8 mouse cellular contexts compared by ENCODE assay signal in genomic region chr11:78164924-78165760, GRCm38 (mm10). TPM values are rescaled to one million over a fixed set of nuclear protein-coding genes. Genes with fewer than 3 reads are reported as not detected.
DNase-seq lines count a peak whose midpoint lies in the region; ATAC-seq and TF ChIP-seq lines count a peak whose summit lies in the region.

TSS of gene Traf4 (minus strand) at chr11:78165589.

- H3K9ac ChIP-seq in ES-Bruce4 (ENCODE audit: low read depth, poor library complexity, severe bottlenecking), result peak within 1 kb of the TSS; percentile 96
- peak within 1 kb of the TSS; percentile 95 for H3K9ac ChIP-seq in heart, embryonic 16.5 days (ENCODE audit: low read length)
- peak within 1 kb of the TSS; percentile 98 for H3K9ac ChIP-seq in lung, embryonic 15.5 days

- peaks cover 11% of the 10 kb centered on the region for H3K4me1 ChIP-seq in ES-Bruce4 (ENCODE audit: control insufficient read depth, insufficient read depth, low read length)
- H3K4me1 ChIP-seq in heart, embryonic 16.5 days (ENCODE audit: control insufficient read depth, insufficient read depth, low read length), result peaks cover 32% of the 10 kb centered on the region
- peaks cover 47% of the 10 kb centered on the region for H3K4me1 ChIP-seq in lung, embryonic 15.5 days
- peaks cover 33% of the 10 kb centered on the region for H3K4me1 ChIP-seq in olfactory bulb, adult 2 months (ENCODE audit: control insufficient read depth, insufficient read depth, low read length)

- TF ChIP-seq CTCF in ES-Bruce4 (IDR thresholded peaks at IDR 0.05; ENCODE audit: low read depth, low read length), result no peak
- no peak for TF ChIP-seq CTCF in brain, embryonic 14.5 days (IDR thresholded peaks at IDR 0.05; ENCODE audit: borderline replicate concordance, extremely low read depth, insufficient read depth, insufficient read length)
- TF ChIP-seq CTCF in olfactory bulb, adult 2 months (IDR thresholded peaks at IDR 0.05; ENCODE audit: insufficient read depth, low read depth, low read length), result no peak

- ATAC-seq in erythroid progenitor cell, adult 5-6 weeks (replicated peaks; ENCODE audit: low FRiP score, poor library complexity, severe bottlenecking), result peak; percentile 68
- peak; percentile 86 for ATAC-seq in heart, embryonic 16.5 days (replicated peaks; ENCODE audit: extremely low read depth, insufficient read depth, low FRiP score)
- peak; percentile 82 for ATAC-seq in lung, embryonic 15.5 days (ENCODE audit: borderline replicate concordance, extremely low read depth, low FRiP score, low TSS enrichment)

- H3K27me3 ChIP-seq in ES-Bruce4 (ENCODE audit: control insufficient read depth, insufficient read depth, low read length, poor library complexity, severe bottlenecking), result no peaks in the 10 kb centered on the region
- no peaks in the 10 kb centered on the region for H3K27me3 ChIP-seq in heart, embryonic 16.5 days (ENCODE audit: control insufficient read depth, insufficient read depth, low read length)
- H3K27me3 ChIP-seq in lung, embryonic 15.5 days, result no peaks in the 10 kb centered on the region

- peaks cover 21% of the 10 kb centered on the region for H3K36me3 ChIP-seq in ES-Bruce4 (ENCODE audit: control insufficient read depth, insufficient read depth, low read length, poor library complexity, severe bottlenecking)
- peaks cover 9% of the 10 kb centered on the region for H3K36me3 ChIP-seq in heart, embryonic 16.5 days (ENCODE audit: control insufficient read depth, insufficient read depth)
- peaks cover 18% of the 10 kb centered on the region for H3K36me3 ChIP-seq in lung, embryonic 15.5 days

- peak within 1 kb of the TSS; percentile 81 for H3K4me3 ChIP-seq in ES-Bruce4 (ENCODE audit: low read depth, low read length)
- peak within 1 kb of the TSS; percentile 87 for H3K4me3 ChIP-seq in heart, embryonic 16.5 days (ENCODE audit: low read length)
- peak within 1 kb of the TSS; percentile 81 for H3K4me3 ChIP-seq in lung, embryonic 15.5 days
- peak within 1 kb of the TSS; percentile 78 for H3K4me3 ChIP-seq in olfactory bulb, adult 2 months (ENCODE audit: insufficient read depth, low read depth, low read length)

- H3K27ac ChIP-seq in ES-Bruce4 (ENCODE audit: insufficient read depth, low read length), result peak within 1 kb of the TSS; percentile 96
- H3K27ac ChIP-seq in heart, embryonic 16.5 days (ENCODE audit: low read length), result peak within 1 kb of the TSS; percentile 93
- H3K27ac ChIP-seq in lung, embryonic 15.5 days, result peak within 1 kb of the TSS; percentile 98
- peak within 1 kb of the TSS; percentile 65 for H3K27ac ChIP-seq in olfactory bulb, adult 2 months (ENCODE audit: insufficient read depth, low read depth, low read length)

- under 1% methylated on average over 76 of the region's 78 CpGs for WGBS in heart, embryonic 16.5 days
- under 1% methylated on average over 78 of the region's 78 CpGs for WGBS in lung, embryonic 15.5 days
- WGBS in olfactory bulb, adult 2 months, result under 1% methylated on average over 78 of the region's 78 CpGs

- TF ChIP-seq EP300 in ES-Bruce4 (IDR thresholded peaks at IDR 0.05; ENCODE audit: insufficient read depth, low read depth, low read length), result peak; percentile 10; the same call in 1 of the 2 replicates

- no peaks in the 10 kb centered on the region for H3K9me3 ChIP-seq in ES-Bruce4 (replicated peaks; ENCODE audit: control insufficient read depth, insufficient read depth, low read length, poor library complexity, severe bottlenecking)
- no peaks in the 10 kb centered on the region for H3K9me3 ChIP-seq in heart, embryonic 16.5 days (replicated peaks; ENCODE audit: control insufficient read depth, low read length)
- no peaks in the 10 kb centered on the region for H3K9me3 ChIP-seq in lung, embryonic 15.5 days

- TF ChIP-seq POLR2A in ES-Bruce4 (IDR thresholded peaks at IDR 0.05; ENCODE audit: insufficient read depth, low read length), result no peak
- TF ChIP-seq POLR2A in brain, embryonic 14.5 days (IDR thresholded peaks at IDR 0.05; ENCODE audit: borderline replicate concordance, extremely low read depth, insufficient read depth, insufficient read length, poor library complexity, severe bottlenecking), result peak; percentile 95
- peak; percentile 68 for TF ChIP-seq POLR2A in olfactory bulb, adult 2 months (IDR thresholded peaks at IDR 0.05; ENCODE audit: insufficient read depth, low read depth, low read length)

- peak; percentile 93 for DNase-seq in brain, embryonic 14.5 days (ENCODE audit: low read depth)
- peak; percentile 94 for DNase-seq in kidney, postnatal 25 days
- peak; percentile 88 for DNase-seq in thymus, postnatal 0 days (ENCODE audit: low spot score)

- H3K4me2 ChIP-seq in heart, embryonic 16.5 days (ENCODE audit: low read depth, low read length), result peak within 1 kb of the TSS; percentile 92
- peak within 1 kb of the TSS; percentile 76 for H3K4me2 ChIP-seq in lung, embryonic 15.5 days

RNA-seq across cellular contexts. Expression of gene Traf4, which starts in this region (rescaled TPM):
- polyA plus RNA-seq in ES-Bruce4 (2011; ENCODE audit: insufficient read depth, insufficient read length, low read depth, missing spikeins), result 87.4 and 99.3 TPM in 2 replicates
- polyA plus RNA-seq in brain, embryonic 14.5 days (2012; rRNA removed), result 204 and 250 TPM in 2 replicates
- 11.3 and 35.3 TPM in 2 replicates for total RNA-seq in erythroid progenitor cell, adult 5-6 weeks (2015; ENCODE audit: low replicate concordance)
- total RNA-seq in erythroid progenitor cell, adult 5-6 weeks (2017; ENCODE audit: low replicate concordance), result 14.6 and 16.1 TPM in 2 replicates
- 37.3 and 39.1 TPM in 2 replicates for polyA plus RNA-seq in heart, embryonic 16.5 days (2015; fragmentation: Nextera tagmentation; extraction: Ambion mirVana)
- polyA plus RNA-seq in lung, embryonic 15.5 days (2015; fragmentation: Nextera tagmentation; extraction: Ambion mirVana), result 82.4 and 88.4 TPM in 2 replicates
- polyA plus RNA-seq in olfactory bulb, adult 2 months (2012; ENCODE audit: insufficient read depth, insufficient read length, low replicate concordance, missing spikeins), result not detected in 2 replicates
- 57.5 and 58.6 TPM in 2 replicates for polyA plus RNA-seq in thymus, postnatal 0 days (2015; fragmentation: Nextera tagmentation; extraction: Ambion mirVana)

Comparison
In these comparisons a context has a peak if more than half of its experiments do, and no peak if none do; other contexts are left out.
1. Peak in every context shown above with its lines: DNase-seq, ATAC-seq, H3K4me3 ChIP-seq and H3K27ac ChIP-seq.